Mouse (Mus musculus): ENCODE measurements around the gene Nr4a2.

Nr4a2 gene

DNA sequence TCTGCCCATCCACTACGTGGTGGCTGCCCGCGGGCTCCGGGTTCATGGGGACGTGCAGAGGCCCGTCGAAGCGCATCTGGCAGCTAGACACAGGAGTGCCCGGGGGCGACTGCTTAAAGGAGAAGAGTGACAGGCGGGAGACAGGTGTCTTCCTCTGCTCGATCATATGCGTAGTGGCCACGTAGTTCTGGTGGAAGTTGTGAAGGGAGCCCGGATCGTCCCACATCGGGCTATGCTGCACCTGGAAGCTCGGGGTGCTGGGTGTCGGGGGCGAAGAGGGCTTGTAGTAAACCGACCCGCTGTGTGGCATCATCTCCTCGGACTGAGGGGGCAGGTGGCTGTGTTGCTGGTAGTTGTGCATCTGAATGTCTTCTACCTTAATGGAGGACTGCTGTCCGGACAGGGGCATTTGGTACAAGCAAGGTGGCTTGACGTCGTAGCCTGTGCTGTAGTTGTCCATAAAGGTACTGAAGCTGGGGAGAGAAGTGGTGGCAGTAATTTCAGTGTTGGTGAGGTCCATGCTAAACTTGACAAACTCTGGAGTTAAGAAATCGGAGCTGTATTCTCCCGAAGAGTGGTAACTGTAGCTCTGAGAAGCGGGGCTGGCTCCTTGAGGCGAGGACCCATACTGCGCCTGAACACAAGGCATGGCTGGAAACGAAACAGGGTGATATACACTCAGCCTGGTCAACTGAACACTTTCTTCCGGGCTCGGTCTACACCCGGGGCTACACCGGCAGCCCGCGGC is 11.8 kb downstream of the Nr4a2 start:
- DNase-seq: no peak

- DNase-seq: peak; percentile 10
Measured at GRCm38 (mm10) chr2:57111011-57111790, 12.6 kb downstream of the Nr4a2 start.

DNA sequence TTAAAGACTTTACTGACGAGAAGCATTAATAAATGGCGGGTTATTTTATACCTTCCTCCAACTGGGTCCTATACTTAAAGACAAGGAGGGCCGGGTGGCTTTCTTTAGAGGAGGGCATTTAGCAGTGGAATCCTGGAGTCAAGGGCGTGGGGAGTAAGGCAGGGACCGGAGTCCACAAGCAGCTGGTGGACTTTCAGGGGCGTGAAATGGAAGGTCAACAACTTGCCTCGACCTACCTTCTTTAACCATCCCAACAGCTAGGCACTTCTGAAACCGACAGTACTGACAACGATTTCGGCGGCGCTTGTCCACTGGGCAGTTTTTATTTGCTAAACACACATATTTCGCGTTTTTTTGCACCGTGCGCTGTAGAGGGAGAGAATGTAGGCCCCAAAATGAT is 13.4 kb downstream of the Nr4a2 start:
- DNase-seq: no peak

GRCm38 (mm10) chr2:57109926-57110325 is 13.9 kb downstream of the Nr4a2 start:
- no peak for DNase-seq

DNA sequence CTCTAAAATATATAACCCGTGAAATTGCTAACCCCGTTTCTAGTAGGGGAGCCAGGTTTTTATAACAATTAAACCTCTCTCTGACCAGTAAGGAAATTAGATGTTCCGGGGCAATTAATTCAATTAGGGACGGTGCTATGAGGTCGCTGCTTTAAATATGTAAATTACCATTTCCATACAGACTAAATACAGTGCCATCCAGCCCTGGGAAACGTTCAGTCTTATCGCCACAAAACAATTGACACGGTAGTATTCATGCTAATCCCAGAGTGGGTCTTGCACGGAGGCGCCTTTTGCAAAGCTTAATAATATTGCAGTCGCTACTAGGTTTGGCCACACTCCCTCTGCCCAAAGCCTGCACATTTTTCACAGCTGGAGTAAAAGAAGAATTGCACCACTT is 14.5 kb downstream of the Nr4a2 start:
- no peak for DNase-seq

GRCm38 (mm10) chr2:57108349-57108930 is 15.4 kb downstream of the Nr4a2 start:
- no peak for DNase-seq

DNA sequence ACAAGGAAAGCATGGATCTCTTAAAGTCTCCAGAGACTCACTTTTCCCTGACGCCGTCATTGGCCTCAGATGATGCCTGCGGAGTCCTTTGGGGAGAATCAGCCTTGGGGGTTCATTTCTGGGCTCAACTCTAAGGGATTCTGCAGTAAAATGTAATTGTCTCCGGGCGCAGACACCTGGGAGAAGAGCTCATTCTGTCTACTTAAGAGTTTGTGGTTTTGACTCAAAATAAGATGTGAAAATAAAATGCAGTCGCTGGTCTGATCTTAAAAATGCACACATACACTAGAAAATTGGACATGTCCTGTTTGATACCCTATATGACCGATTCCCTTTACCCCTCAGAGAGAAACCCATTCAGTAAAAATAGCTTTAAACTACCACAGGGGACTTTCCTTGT is 18.4 kb downstream of the Nr4a2 start:
- DNase-seq: no peak

DNA sequence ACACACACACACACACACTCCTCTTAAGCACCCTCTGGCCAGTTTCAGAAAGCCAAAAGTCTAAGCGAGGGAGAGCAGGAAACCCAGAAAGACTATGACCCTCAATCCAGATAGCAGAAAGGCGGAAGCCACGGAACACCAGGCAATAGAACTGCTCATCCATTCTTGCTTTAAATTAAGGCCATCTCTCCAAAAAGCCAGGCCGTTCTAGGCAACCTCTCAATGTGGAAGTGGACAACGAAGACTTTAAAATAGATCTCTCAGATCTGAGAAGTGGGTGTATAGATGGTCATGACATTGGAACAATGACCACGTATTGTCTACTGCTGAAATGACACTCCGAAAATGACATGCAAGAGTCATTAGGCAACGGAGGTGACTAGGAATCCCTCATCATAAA is 19.1 kb downstream of the Nr4a2 start:
- DNase-seq: no peak

GRCm38 (mm10) chr2:57103845-57104660 is 19.8 kb downstream of the Nr4a2 start:
- DNase-seq: no peak

- no peak for DNase-seq
Measured at GRCm38 (mm10) chr2:57102856-57103844, 20.7 kb downstream of the Nr4a2 start.

DNA sequence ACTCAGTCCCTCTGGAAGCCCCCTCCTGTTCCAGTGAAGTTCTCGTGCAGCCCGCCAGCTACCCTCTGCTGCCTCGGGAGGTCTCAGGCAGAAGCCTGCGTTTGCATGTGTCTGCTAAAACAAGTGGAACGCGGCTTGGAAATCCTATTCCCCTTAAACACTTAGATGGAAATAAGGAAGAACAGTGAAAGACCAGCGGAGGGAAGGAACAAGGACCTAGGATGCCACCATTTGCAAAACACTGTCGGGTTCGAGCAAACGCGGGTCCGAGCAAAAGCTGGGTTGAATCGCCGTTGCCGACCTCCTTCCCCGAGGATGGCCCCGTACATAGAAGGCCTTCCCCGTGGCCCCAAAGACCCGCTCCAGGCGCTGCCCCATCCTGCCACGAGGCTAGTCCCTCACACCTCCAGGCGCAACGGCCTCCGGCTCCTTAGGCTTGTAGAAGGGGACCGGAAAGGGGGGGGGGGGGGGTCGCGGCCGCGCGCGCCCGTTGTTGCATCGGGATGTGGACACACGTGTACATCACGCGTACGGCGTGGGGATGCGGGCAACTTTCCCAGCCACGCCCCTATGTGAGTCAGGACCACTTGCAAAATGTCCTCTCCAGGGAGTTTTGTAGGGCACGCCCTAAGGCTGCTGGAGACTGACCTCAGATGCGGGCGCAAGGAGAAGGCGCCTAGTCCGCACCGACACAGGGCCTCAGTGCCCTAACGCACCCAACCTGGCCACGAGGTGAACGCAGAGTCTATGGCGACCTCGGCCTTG is 21.5 kb downstream of the Nr4a2 start:
- no peak for DNase-seq

- DNase-seq: no peak
Measured at GRCm38 (mm10) chr2:57100241-57100640, 23.6 kb downstream of the Nr4a2 start.

- no peak for DNase-seq
Measured at GRCm38 (mm10) chr2:57072452-57072851, 51.4 kb downstream of the Nr4a2 start.

DNA sequence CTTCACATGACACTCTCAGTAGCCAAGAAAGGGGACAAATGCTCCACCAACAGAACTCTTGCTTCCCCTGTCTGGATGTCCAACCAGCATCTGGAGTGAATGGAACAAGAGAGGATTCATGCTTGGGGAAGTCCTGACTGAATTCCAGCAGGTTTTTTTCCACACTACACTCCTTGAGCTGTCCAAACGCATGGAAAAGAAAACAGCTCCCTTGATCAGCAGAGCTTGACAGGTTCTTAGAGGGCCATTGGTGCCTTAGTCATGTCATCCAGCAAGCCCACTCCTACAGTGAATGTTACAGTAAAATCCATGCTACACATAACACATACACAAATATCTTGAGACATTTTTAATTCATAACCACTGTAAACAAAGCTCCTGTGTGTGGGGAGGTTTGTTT is 60.3 kb downstream of the Nr4a2 start:
- no peak for DNase-seq
